Comparison of ENCODE assay signal across 22 mouse cellular contexts in genomic region chr16:8790886-8791285, GRCm38 (mm10). TPM values are rescaled to one million over a fixed set of nuclear protein-coding genes. Genes with fewer than 3 reads are reported as not detected.
DNase-seq lines count a peak whose midpoint lies in the region; TF ChIP-seq lines count a peak whose summit lies in the region.
"Had no signal": no experiment of that assay in that cellular context is flagged by ENCODE, and none has a peak within 500 bp of the region (broad histone marks: within the 10 kb centered on the region; RNA-seq: fewer than 3 reads in every experiment).

No protein-coding gene starts in this region.

- intact Hi-C loops in left cerebral cortex, postnatal 10 days (cut with DNase I) = no loop called here
- intact Hi-C loops in heart, adult 2 months (cut with DNase I) = no loop called here

- peaks cover 3 to 9% of the 10 kb centered on the region in 2 experiments; a peak in 3 of 4 replicates for H3K4me1 ChIP-seq in ES-E14 (ENCODE audit: control insufficient read depth in 2 of 2, insufficient read depth in 2 of 2, low read length in 2 of 2, poor library complexity in 1 of 2)
- H3K4me1 ChIP-seq in heart, adult 2 months (ENCODE audit: control insufficient read depth, insufficient read depth, low read length) = no peaks in the 10 kb centered on the region
- H3K4me1 ChIP-seq: embryonic facial prominence, embryonic 12.5 days; heart, embryonic 12.5 days; kidney, embryonic 15.5 days; liver, embryonic 13.5 days had no signal

- H3K27me3 ChIP-seq in C2C12 (ENCODE audit: control insufficient read depth, insufficient read depth, insufficient read length) = no peaks in the 10 kb centered on the region
- H3K27me3 ChIP-seq in myocyte (ENCODE audit: control insufficient read depth, insufficient read depth, insufficient read length) = no peaks in the 10 kb centered on the region
- no peaks in the 10 kb centered on the region for H3K27me3 ChIP-seq in heart, adult 2 months (ENCODE audit: control insufficient read depth, insufficient read depth, low read length)
- H3K27me3 ChIP-seq: embryonic facial prominence, embryonic 12.5 days; heart, embryonic 12.5 days; kidney, embryonic 15.5 days; liver, embryonic 13.5 days had no signal

- no peak overlapping the region for H3ac ChIP-seq in C2C12 (ENCODE audit: control insufficient read depth, insufficient read length, low read depth)
- H3ac ChIP-seq in myocyte (ENCODE audit: control insufficient read depth, insufficient read length) = no peak overlapping the region

- no peak overlapping the region for H3K4me3 ChIP-seq in C2C12 (ENCODE audit: insufficient read depth, poor library complexity, severe bottlenecking)
- peak overlapping the region; percentile 90 to 91 for H3K4me3 ChIP-seq in ES-E14 (ENCODE audit: insufficient read depth in 1 of 2, low read depth in 1 of 2, low read length in 2 of 2, poor library complexity in 1 of 2, severe bottlenecking in 1 of 2)
- no peak overlapping the region for H3K4me3 ChIP-seq in myocyte
- no peak overlapping the region for H3K4me3 ChIP-seq in heart, adult 2 months
- H3K4me3 ChIP-seq: embryonic facial prominence, embryonic 12.5 days; erythroblast, embryonic 14.5 days; gastrocnemius, adult 2 months; heart, embryonic 12.5 days; kidney, embryonic 15.5 days; liver, embryonic 13.5 days had no signal

- no peaks in the 10 kb centered on the region for H3K36me3 ChIP-seq in C2C12 (ENCODE audit: control insufficient read depth, insufficient read depth)
- peaks cover 4% of the 10 kb centered on the region; the same call in 1 of the 2 replicates for H3K36me3 ChIP-seq in ES-E14 (ENCODE audit: control insufficient read depth, insufficient read depth, low read length, poor library complexity, severe bottlenecking)
- H3K36me3 ChIP-seq in myocyte (ENCODE audit: control insufficient read depth, insufficient read depth) = no peaks in the 10 kb centered on the region
- H3K36me3 ChIP-seq in heart, adult 2 months (ENCODE audit: control insufficient read depth, insufficient read depth, low read length) = no peaks in the 10 kb centered on the region
- H3K36me3 ChIP-seq: embryonic facial prominence, embryonic 12.5 days; heart, embryonic 12.5 days; kidney, embryonic 15.5 days; liver, embryonic 13.5 days had no signal

- H3K9me3 ChIP-seq in ES-E14 (ENCODE audit: control insufficient read depth, insufficient read depth, low read depth, low read length) = no peaks in the 10 kb centered on the region
- H3K9me3 ChIP-seq: embryonic facial prominence, embryonic 12.5 days; heart, embryonic 12.5 days; kidney, embryonic 15.5 days; liver, embryonic 13.5 days had no signal

- H3K79me3 ChIP-seq in C2C12 (ENCODE audit: low read depth) = no peaks in the 10 kb centered on the region

- no peak for TF ChIP-seq POLR2A in myocyte (IDR thresholded peaks at IDR 0.05; ENCODE audit: insufficient read length, low read depth)
- no peak for TF ChIP-seq POLR2A in heart, adult 2 months (IDR thresholded peaks at IDR 0.05; ENCODE audit: insufficient read depth, low read depth, low read length)

- H3K27ac ChIP-seq in ES-E14 (ENCODE audit: insufficient read depth, low read depth, low read length, poor library complexity, severe bottlenecking) = peak overlapping the region; percentile 19; the same call in 1 of the 2 replicates
- no peak overlapping the region for H3K27ac ChIP-seq in heart, adult 2 months
- H3K27ac ChIP-seq: embryonic facial prominence, embryonic 12.5 days; gastrocnemius, adult 2 months; kidney, embryonic 15.5 days; liver, embryonic 13.5 days had no signal

- H3K9ac ChIP-seq in ES-E14 (ENCODE audit: insufficient read depth, low read depth, low read length, poor library complexity, severe bottlenecking) = peak overlapping the region; percentile 81; the same call in 1 of the 2 replicates
- H3K9ac ChIP-seq in heart, adult 2 months (ENCODE audit: low read depth, low read length) = no peak overlapping the region
- H3K9ac ChIP-seq: embryonic facial prominence, embryonic 12.5 days; heart, embryonic 12.5 days; kidney, embryonic 15.5 days; liver, embryonic 13.5 days; lung, embryonic 14.5 days had no signal

- no peak for TF ChIP-seq CTCF in C2C12 (IDR thresholded peaks at IDR 0.05; ENCODE audit: control insufficient read depth, insufficient read depth, insufficient read length)
- TF ChIP-seq CTCF in heart, adult 2 months (IDR thresholded peaks at IDR 0.05) = no peak

- in situ Hi-C loops in ES-E14 (cut with MboI; ENCODE audit: low sequenced_read_pairs in 2 of 2, unreplicated experiment in 2 of 2) = no loop called here

- no peaks in the 10 kb centered on the region for H3K79me2 ChIP-seq in C2C12 (ENCODE audit: control insufficient read depth, insufficient read depth)
- H3K79me2 ChIP-seq in myocyte (ENCODE audit: control insufficient read depth, insufficient read depth) = no peaks in the 10 kb centered on the region
- no peaks in the 10 kb centered on the region for H3K79me2 ChIP-seq in heart, adult 2 months (replicated peaks; ENCODE audit: control insufficient read depth, insufficient read depth, low read length)

- no peak for TF ChIP-seq EP300 in heart, adult 2 months (IDR thresholded peaks at IDR 0.05; ENCODE audit: insufficient read depth, low read depth, low read length)

- DNase-seq in ES-E14 (ENCODE audit: low read depth, low spot score) = no peak
- peak; percentile 39 for DNase-seq in adrenal gland, postnatal 25 days
- no peak for DNase-seq in left cerebral cortex, postnatal 10 days (ENCODE audit: extremely low spot score in 1 of 2, low spot score in 2 of 2)
- no peak for DNase-seq in heart, adult 2 months
- DNase-seq in lung, adult 18-20 months = no peak
- DNase-seq: cerebellum, adult 18-20 months; cerebellum, postnatal 14 days; gastrocnemius, adult 2 months; heart, adult 11 months; heart, postnatal 10 days; kidney, postnatal 36 days; liver, embryonic 13.5 days; lung, embryonic 14.5 days; right cerebral cortex, adult 18-20 months; right cerebral cortex, postnatal 4 days; thymus, postnatal 14 days had no signal

- no peak overlapping the region for H3K4me2 ChIP-seq in myocyte (ENCODE audit: low read depth)
- H3K4me2 ChIP-seq: embryonic facial prominence, embryonic 12.5 days; heart, embryonic 12.5 days; kidney, embryonic 15.5 days; liver, embryonic 13.5 days; lung, embryonic 14.5 days had no signal

- 62% methylated on average over 4 of the region's 4 CpGs for WGBS in heart, adult 2 months

TF ChIP-seq in C2C12, 6 proteins besides CTCF, POLR2A, EP300 and RAD21:
- TF ChIP-seq FOSL1 (IDR thresholded peaks at IDR 0.05; ENCODE audit: insufficient read depth, low read length, poor library complexity, severe bottlenecking) (peak; percentile 65), MAX (IDR thresholded peaks at IDR 0.05) (no peak), CEBPB (IDR thresholded peaks at IDR 0.05; ENCODE audit: low read depth) (peak; percentile 58)

TF ChIP-seq in ES-E14, 5 proteins besides CTCF, POLR2A, EP300 and RAD21:
- TF ChIP-seq ZNF384 (IDR thresholded peaks at IDR 0.05; ENCODE audit: low read depth, low read length) (no peak), MAFK (IDR thresholded peaks at IDR 0.05; ENCODE audit: insufficient read depth, low read depth, low read length) (no peak), ZC3H11A (IDR thresholded peaks at IDR 0.05; ENCODE audit: borderline replicate concordance, low read depth, low read length) (no peak), HCFC1 (IDR thresholded peaks at IDR 0.05; ENCODE audit: borderline replicate concordance, insufficient read depth, low read length) (no peak), CHD2 (IDR thresholded peaks at IDR 0.05; ENCODE audit: low read depth, low read length) (no peak)

TF ChIP-seq in myocyte, 11 proteins besides CTCF, POLR2A, EP300 and RAD21:
- TF ChIP-seq TCF12 (IDR thresholded peaks at IDR 0.05; ENCODE audit: insufficient read depth, poor library complexity, severe bottlenecking) (no peak), MYOD1 (IDR thresholded peaks at IDR 0.05; ENCODE audit: control insufficient read depth in 1 of 3, insufficient read length in 2 of 3, low read depth in 2 of 3) (no peak), SRF (IDR thresholded peaks at IDR 0.05; ENCODE audit: control insufficient read depth, insufficient read length, low read depth) (no peak), CEBPB (IDR thresholded peaks at IDR 0.05; ENCODE audit: insufficient read depth, poor library complexity, severe bottlenecking) (peak; percentile 42; the same call in 1 of the 2 replicates), MAX (IDR thresholded peaks at IDR 0.05; ENCODE audit: low read depth) (no peak), TCF3 (IDR thresholded peaks at IDR 0.05; ENCODE audit: insufficient read length, low read depth) (no peak), USF1 (IDR thresholded peaks at IDR 0.05; ENCODE audit: low read depth) (no peak)

RNA-seq across cellular contexts. Expression of gene Usp7, which starts 1.2 kb away (rescaled TPM):
- 28.2 TPM for polyA plus RNA-seq in C2C12 (2012; fragmentation: generic; extraction: Trizol)
- total RNA-seq in ES-E14 (2012; rRNA removed) = 242 and 291 TPM in 2 replicates
- total RNA-seq in adrenal gland, postnatal 25 days (2021) = 112 and 133 TPM in 2 replicates
- polyA plus RNA-seq in myocyte (2012; fragmentation: generic; extraction: Trizol) = 24.0 TPM
- 100 to 1,000 TPM; 163 to 164 TPM for total RNA-seq in left cerebral cortex, postnatal 10 days (2021)
- 10 to 100 TPM; 45.6 to 49.0 TPM for total RNA-seq in heart, adult 2 months (2021)
- polyA plus RNA-seq in heart, adult 2 months (2012; rRNA removed) = 19.4 and 30.7 TPM in 2 replicates

RNA-seq across cellular contexts. Expression of gene 1810013L24Rik, which starts 39.0 kb away (rescaled TPM):
- polyA plus RNA-seq in C2C12 (2012; fragmentation: generic; extraction: Trizol) (20.1 TPM), myocyte (2012; fragmentation: generic; extraction: Trizol) (27.5 TPM)
- total RNA-seq in ES-E14 (2012; rRNA removed) = 46.6 and 47.4 TPM in 2 replicates
- 79.5 and 93.3 TPM in 2 replicates for total RNA-seq in adrenal gland, postnatal 25 days (2021)
- 100 to 1,000 TPM; 122 to 127 TPM for total RNA-seq in left cerebral cortex, postnatal 10 days (2021)
- total RNA-seq in heart, adult 2 months (2021) = 100 to 1,000 TPM in 1 of 2 experiments, 10 to 100 TPM in 1; 93.2 to 133 TPM
- 29.2 and 57.0 TPM in 2 replicates for polyA plus RNA-seq in heart, adult 2 months (2012; rRNA removed)

Comparison
In these comparisons a context has a peak if more than half of its experiments do, and no peak if none do; other contexts are left out.
1. H3K4me3 ChIP-seq: peak in ES-E14 (2 of 2); none in C2C12 (single experiment), myocyte (single experiment) and heart, adult 2 months (single experiment).